Mouse (Mus musculus) midbrain, embryonic 10.5 days (tissue): ENCODE measurements around the gene Baz2b. TPM values are rescaled to one million over a fixed set of nuclear protein-coding genes. Genes with fewer than 3 reads are reported as not detected.

Source experiments
- DNase-seq: peaks from one replicate; pipeline ENCODE4 v3.0.0-alpha.2; 2017; ENCODE audit warnings: low spot score
- H3K27ac ChIP-seq: fragments of 300-500 bp; sonication (generic); replicated peaks from 2 replicates; pipeline ENCODE4 v1.5.1; 2016; ENCODE audit warnings: mild to moderate bottlenecking
- H3K27me3 ChIP-seq: fragments of 300-500 bp; sonication (generic); 2 replicates; pipeline ENCODE4 v1.6.1; 2016; ENCODE audit warnings: low read depth, mild to moderate bottlenecking; ENCODE audit not compliant: poor library complexity, severe bottlenecking
- H3K36me3 ChIP-seq: fragments of 300-500 bp; sonication (generic); 2 replicates; pipeline ENCODE4 v1.6.1; 2016; ENCODE audit warnings: mild to moderate bottlenecking, moderate library complexity
- H3K4me1 ChIP-seq: fragments of 300-500 bp; sonication (generic); 2 replicates; pipeline ENCODE4 v1.6.1; 2016
- H3K4me3 ChIP-seq: fragments of 300-500 bp; sonication (generic); 2 replicates; pipeline ENCODE4 v1.5.1; 2016; ENCODE audit warnings: mild to moderate bottlenecking, moderate library complexity
- H3K9me3 ChIP-seq: fragments of 300-500 bp; sonication (generic); replicated peaks from 2 replicates; pipeline ENCODE4 v1.6.1; 2016; ENCODE audit warnings: mild to moderate bottlenecking
- WGBS: fragments of 180-500 bp; shearing (Covaris S2); methylation state at CpG from one replicate; pipeline ENCODE4 v1.1.7; 2016; 5-methylcytosine and 5-hydroxymethylcytosine counted together
- polyA plus RNA-seq: library from polyadenylated mRNA; unstranded; fragments of >200 nt; fragmentation: Nextera tagmentation; extraction: Ambion mirVana; gene quantifications from 2 replicates; pipeline ENCODE4 v1.2.1, GENCODE M21; 2016

Gene Baz2b
- polyA plus RNA-seq, 1 experiment from 2014 or later, result 59.7 TPM

GRCm38 (mm10) chr2:60216547-60217153, 7.0 kb upstream of the Baz2b start:
- Histone ChIP-seq H3K4me1 (peaks cover 8% of the 10 kb centered on the region), H3K27me3 (no peaks in the 10 kb centered on the region), H3K36me3 (peaks cover 74% of the 10 kb centered on the region), H3K4me3 (no peak overlapping the region), H3K27ac (no peak overlapping the region), H3K9me3 (no peaks in the 10 kb centered on the region)
- no peak for DNase-seq
- 95% methylated on average over 4 of the region's 4 CpGs for WGBS

- Histone ChIP-seq H3K27me3 (no peaks in the 10 kb centered on the region), H3K4me1 (peaks cover 20% of the 10 kb centered on the region), H3K36me3 (peaks cover 75% of the 10 kb centered on the region), H3K27ac (no peak overlapping the region), H3K4me3 (no peak overlapping the region), H3K9me3 (no peaks in the 10 kb centered on the region)
- DNase-seq, result no peak
- 92% methylated on average over 2 of the region's 2 CpGs for WGBS
These were observed 5.0 kb upstream of the Baz2b start for GRCm38 (mm10) chr2:60214683-60215082.

DNA sequence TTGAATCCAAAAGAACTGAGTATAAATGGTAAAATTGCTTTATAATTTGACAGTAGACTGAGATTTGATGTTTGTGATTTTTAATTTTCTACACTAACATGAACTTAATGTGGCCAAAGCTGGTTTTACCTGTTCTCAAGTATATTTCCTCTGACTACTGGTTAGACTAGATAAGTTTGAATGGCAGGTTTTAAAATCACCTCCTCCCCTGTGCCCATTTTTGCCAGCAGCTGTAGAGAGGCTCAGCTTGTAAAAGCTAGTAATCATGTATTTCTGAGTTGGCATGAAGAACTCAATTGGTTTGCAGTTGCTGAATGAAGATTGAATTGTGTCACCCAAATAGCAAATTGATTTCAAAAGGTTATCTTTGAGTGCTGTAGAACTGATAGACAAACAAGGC, 2.8 kb upstream of the Baz2b start:
- Histone ChIP-seq H3K4me1 (peaks cover 30% of the 10 kb centered on the region), H3K27me3 (no peaks in the 10 kb centered on the region), H3K36me3 (peaks cover 54% of the 10 kb centered on the region), H3K9me3 (no peaks in the 10 kb centered on the region), H3K27ac (no peak overlapping the region), H3K4me3 (no peak overlapping the region)
- DNase-seq, result no peak

DNA sequence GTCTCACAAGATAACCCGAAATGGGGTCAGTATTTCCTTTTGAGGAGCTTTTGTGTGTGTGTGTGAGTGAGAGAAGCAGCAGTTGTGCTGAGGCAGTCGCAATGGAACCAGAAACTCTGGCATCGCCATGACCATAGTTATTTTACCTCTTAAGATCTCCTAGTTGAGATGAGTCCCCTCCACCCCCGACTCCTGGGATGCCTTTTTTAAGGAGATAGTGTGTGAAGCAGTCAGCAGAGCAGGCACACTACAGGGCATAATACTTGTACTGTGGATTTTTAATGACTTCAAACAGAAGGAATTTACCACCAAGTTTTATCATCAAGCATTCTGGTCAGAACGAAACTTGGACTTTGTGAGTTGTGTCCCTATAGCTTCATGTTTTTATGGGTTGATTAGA, 1.2 kb upstream of the Baz2b start:
- DNase-seq, result no peak
- peaks cover 39% of the 10 kb centered on the region for H3K36me3 ChIP-seq
- peak overlapping the region; percentile 90 for H3K4me3 ChIP-seq
- peak overlapping the region; percentile 99 for H3K27ac ChIP-seq
- no peaks in the 10 kb centered on the region for H3K27me3 ChIP-seq
- no peaks in the 10 kb centered on the region for H3K9me3 ChIP-seq
- H3K4me1 ChIP-seq, result peaks cover 30% of the 10 kb centered on the region
- WGBS, result 37% methylated on average over 5 of the region's 5 CpGs

- peak; percentile 68 for DNase-seq
- H3K36me3 ChIP-seq, result peaks cover 38% of the 10 kb centered on the region
- WGBS, result under 1% methylated on average over 35 of the region's 35 CpGs
- H3K4me1 ChIP-seq, result peaks cover 30% of the 10 kb centered on the region
- no peaks in the 10 kb centered on the region for H3K27me3 ChIP-seq
- H3K4me3 ChIP-seq, result peak overlapping the region; percentile 90
- peak overlapping the region; percentile 99 for H3K27ac ChIP-seq
- no peaks in the 10 kb centered on the region for H3K9me3 ChIP-seq
These were observed 472 bp downstream of the Baz2b start for GRCm38 (mm10) chr2:60209122-60209611.

- H3K4me3 ChIP-seq, result no peak overlapping the region
- DNase-seq, result no peak
- no peak overlapping the region for H3K27ac ChIP-seq
- 84% methylated on average over 6 of the region's 6 CpGs for WGBS
- no peaks in the 10 kb centered on the region for H3K9me3 ChIP-seq
- peaks cover 13% of the 10 kb centered on the region for H3K4me1 ChIP-seq
- peaks cover 16% of the 10 kb centered on the region for H3K36me3 ChIP-seq
- no peaks in the 10 kb centered on the region for H3K27me3 ChIP-seq
These were observed 3.8 kb downstream of the Baz2b start for GRCm38 (mm10) chr2:60205795-60206194.

- 86% methylated on average over 6 of the region's 6 CpGs for WGBS
- no peaks in the 10 kb centered on the region for H3K27me3 ChIP-seq
- no peaks in the 10 kb centered on the region for H3K9me3 ChIP-seq
- H3K4me1 ChIP-seq, result peaks cover 10% of the 10 kb centered on the region
- peaks cover 16% of the 10 kb centered on the region for H3K36me3 ChIP-seq
- no peak for DNase-seq
- no peak overlapping the region for H3K27ac ChIP-seq
- no peak overlapping the region for H3K4me3 ChIP-seq
These were observed 5.5 kb downstream of the Baz2b start for GRCm38 (mm10) chr2:60204162-60204561.

- H3K4me3 ChIP-seq, result no peak overlapping the region
- WGBS, result 94% methylated on average over 4 of the region's 4 CpGs
- no peak for DNase-seq
- peaks cover 8% of the 10 kb centered on the region for H3K4me1 ChIP-seq
- H3K9me3 ChIP-seq, result no peaks in the 10 kb centered on the region
- no peaks in the 10 kb centered on the region for H3K27me3 ChIP-seq
- no peak overlapping the region for H3K27ac ChIP-seq
- peaks cover 16% of the 10 kb centered on the region for H3K36me3 ChIP-seq
These were observed 5.9 kb downstream of the Baz2b start for GRCm38 (mm10) chr2:60203733-60204132.

GRCm38 (mm10) chr2:60202900-60203530, 6.6 kb downstream of the Baz2b start:
- no peak for DNase-seq
- Histone ChIP-seq H3K27ac (no peak overlapping the region), H3K36me3 (peaks cover 16% of the 10 kb centered on the region), H3K9me3 (no peaks in the 10 kb centered on the region), H3K27me3 (no peaks in the 10 kb centered on the region), H3K4me1 (peaks cover 4% of the 10 kb centered on the region), H3K4me3 (no peak overlapping the region)
- WGBS, result 88% methylated on average over 8 of the region's 8 CpGs

GRCm38 (mm10) chr2:60200667-60201066, 9.0 kb downstream of the Baz2b start:
- Histone ChIP-seq H3K27ac (no peak overlapping the region), H3K4me3 (no peak overlapping the region), H3K27me3 (no peaks in the 10 kb centered on the region), H3K9me3 (no peaks in the 10 kb centered on the region), H3K4me1 (no peaks in the 10 kb centered on the region), H3K36me3 (peaks cover 13% of the 10 kb centered on the region)
- 53% methylated on average over 8 of the region's 8 CpGs for WGBS
- peak; percentile 58 for DNase-seq

- 96% methylated on average over 5 of the region's 5 CpGs for WGBS
- peaks cover 8% of the 10 kb centered on the region for H3K36me3 ChIP-seq
These were observed 9.5 kb downstream of the Baz2b start for GRCm38 (mm10) chr2:60200051-60200562.

DNA sequence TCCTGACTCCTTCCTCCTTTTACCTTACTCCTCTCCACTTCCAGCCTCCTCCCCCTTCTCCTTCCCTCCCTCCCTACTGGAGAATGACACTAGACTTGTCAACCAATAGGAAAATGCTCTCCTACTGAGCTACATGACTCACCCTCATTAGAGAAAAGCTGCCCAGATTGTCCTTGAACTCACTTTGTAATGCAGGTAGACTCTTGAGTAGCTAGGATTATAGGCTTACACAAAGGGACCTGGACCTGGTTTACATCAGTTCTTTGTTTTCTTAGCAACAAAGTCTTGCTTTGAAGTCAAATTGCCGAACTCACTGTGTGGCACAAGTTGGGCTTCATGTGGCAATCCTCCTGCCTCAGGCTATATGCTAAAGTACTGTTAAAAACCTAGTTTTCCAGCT, 12.8 kb downstream of the Baz2b start:
- Histone ChIP-seq H3K9me3 (no peaks in the 10 kb centered on the region), H3K4me3 (no peak overlapping the region), H3K27me3 (no peaks in the 10 kb centered on the region), H3K4me1 (no peaks in the 10 kb centered on the region), H3K36me3 (no peaks in the 10 kb centered on the region), H3K27ac (no peak overlapping the region)
- DNase-seq, result no peak
- 68% methylated on average over 1 of the region's 1 CpGs for WGBS

More at GRCm38 (mm10) chr2:60200051-60200562, 9.5 kb downstream of the Baz2b start:
- Histone ChIP-seq H3K4me3 (no peak overlapping the region), H3K4me1 (no peaks in the 10 kb centered on the region), H3K27ac (no peak overlapping the region), H3K27me3 (no peaks in the 10 kb centered on the region), H3K9me3 (no peaks in the 10 kb centered on the region)
- no peak for DNase-seq

DNA sequence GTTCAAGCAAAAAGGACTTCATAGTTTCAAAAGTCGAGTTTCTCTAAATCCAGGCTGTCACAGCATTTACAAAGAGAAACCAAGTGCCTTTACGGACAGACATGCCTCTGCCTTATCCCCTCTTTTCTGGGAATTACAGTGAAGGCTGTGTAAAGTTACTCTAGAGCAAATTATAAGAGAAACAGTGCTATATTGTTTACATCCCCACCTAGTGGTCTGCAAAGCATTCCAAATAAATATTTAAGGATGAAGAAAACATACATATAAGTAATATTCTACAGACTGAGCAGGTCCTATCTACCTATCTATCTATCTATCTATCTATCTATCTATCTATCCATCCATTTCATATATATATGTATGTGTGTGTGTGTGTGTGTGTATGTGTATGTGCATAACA, 27.9 kb downstream of the Baz2b start:
- Histone ChIP-seq H3K9me3 (no peaks in the 10 kb centered on the region), H3K4me1 (no peaks in the 10 kb centered on the region), H3K27me3 (no peaks in the 10 kb centered on the region), H3K4me3 (no peak overlapping the region), H3K27ac (no peak overlapping the region), H3K36me3 (no peaks in the 10 kb centered on the region)
- no peak for DNase-seq
- 74% methylated on average over 2 of the region's 2 CpGs for WGBS
